Mouse (Mus musculus) induced T-regulatory cell, adult 2 months (primary cell): ENCODE data around the gene Pbx4.

Experiments
- DNase-seq: peaks from one replicate; pipeline ENCODE4 v3.0.0-alpha.2; 2012; ENCODE audit warnings: low read depth

The Pbx4 gene

DNA sequence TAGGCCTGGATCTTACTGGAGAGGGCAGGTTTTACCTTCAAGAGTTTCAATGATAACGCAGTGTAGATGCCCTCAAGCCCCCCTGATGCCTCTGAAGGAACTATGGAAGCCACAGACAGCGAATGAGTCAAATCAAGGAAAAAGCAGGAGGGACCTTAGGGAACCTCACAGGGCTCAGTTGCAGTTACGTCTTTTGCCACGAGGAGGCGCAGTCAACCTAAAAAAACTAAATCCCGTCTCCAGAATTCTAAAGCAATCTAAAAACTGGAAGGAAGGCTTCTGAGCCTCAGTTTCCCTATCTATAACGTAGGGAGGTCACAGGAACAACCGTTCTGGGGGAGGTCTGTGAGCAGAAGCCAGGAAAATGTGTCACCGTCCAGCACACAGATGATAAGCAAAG lies 41.9 kb downstream of the Pbx4 start:
- DNase-seq: peak; percentile 80

DNA sequence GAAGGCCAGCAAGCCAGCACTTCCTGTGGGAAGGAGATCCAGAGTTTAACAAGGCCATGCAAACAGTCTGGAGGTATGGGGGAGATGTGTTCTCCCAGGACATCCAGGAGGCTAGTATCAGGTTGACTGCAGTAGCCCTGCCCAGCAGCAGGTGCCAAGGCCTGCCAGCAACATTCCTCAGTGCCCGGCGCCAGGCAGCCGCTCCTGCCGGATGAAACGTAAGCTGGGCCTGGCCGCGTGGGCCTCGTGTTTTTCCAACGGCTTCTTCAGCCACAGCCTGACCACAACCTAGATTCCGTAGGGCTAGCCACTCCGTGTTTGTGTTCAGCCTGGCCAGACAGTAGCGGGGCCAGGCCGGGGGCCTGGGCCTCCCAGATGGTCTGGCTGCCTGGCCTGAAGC lies 42.4 kb downstream of the Pbx4 start:
- no peak for DNase-seq

DNA sequence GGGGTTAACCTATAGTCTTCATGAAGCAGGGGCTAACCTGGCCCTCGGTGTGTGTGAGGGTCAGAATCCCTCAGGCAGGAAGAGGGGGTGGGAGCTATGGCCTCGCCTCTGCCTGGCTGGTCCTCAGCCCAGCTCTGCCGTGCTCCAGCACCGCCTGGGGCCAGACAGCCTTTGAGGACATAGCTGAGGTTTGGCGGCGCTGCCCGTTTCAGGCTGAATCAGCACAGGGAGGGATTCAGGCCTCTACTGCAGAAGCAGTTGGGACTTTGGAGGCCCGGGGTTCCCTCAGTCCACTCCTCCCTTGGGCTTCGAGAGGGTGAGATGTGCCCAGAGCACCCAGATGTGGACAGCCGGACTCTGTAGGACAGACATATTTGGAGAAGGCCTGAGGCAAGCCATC lies 43.8 kb downstream of the Pbx4 start:
- no peak for DNase-seq

DNA sequence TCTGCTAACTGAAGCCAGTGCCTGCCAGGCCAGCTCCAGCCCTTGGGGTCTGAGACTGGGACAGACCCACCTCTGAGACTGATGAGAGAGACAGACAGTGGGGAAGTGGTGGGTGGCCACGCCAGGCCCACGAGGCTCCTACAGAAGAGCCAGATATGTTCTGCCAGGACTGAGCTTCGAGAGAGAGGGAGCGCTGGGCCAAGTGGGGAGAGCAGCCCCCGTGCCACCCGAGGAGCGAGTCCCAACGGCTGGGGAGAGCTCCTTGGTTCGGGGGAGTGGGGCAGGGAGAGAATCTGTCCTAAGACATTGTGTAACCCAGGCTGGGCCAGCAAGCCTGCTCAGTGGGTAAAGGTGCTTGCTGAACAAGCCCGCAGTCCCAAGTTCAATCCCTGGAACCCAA lies 44.7 kb downstream of the Pbx4 start:
- DNase-seq: no peak

- DNase-seq: no peak
Measured at GRCm38 (mm10) chr8:69877396-69877795, 45.1 kb downstream of the Pbx4 start.

GRCm38 (mm10) chr8:69877992-69878391 lies 45.7 kb downstream of the Pbx4 start:
- no peak for DNase-seq

GRCm38 (mm10) chr8:69879678-69880077 lies 47.4 kb downstream of the Pbx4 start:
- DNase-seq: no peak

DNA sequence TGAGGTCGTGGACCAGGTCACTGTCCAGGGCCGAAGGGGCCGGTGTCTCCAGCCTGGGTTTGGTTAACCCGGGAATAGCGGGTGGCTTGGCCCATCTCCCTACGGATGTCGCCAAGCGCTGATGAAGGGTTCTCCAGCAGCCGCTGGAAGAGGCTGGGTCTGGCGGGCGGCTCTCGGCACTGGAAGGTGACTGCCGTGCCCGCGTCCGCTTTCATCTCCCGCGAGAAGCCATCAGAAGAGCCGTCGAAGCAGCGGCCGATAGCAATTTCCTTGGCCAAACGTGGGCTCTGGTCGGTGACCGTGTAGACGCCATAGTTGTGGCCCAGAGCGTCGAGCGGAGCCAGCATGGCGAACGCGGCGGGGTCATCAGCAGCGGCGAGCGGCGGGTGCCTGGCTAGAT lies 48.5 kb downstream of the Pbx4 start:
- no peak for DNase-seq

GRCm38 (mm10) chr8:69881261-69881865 lies 49.1 kb downstream of the Pbx4 start:
- DNase-seq: no peak

DNA sequence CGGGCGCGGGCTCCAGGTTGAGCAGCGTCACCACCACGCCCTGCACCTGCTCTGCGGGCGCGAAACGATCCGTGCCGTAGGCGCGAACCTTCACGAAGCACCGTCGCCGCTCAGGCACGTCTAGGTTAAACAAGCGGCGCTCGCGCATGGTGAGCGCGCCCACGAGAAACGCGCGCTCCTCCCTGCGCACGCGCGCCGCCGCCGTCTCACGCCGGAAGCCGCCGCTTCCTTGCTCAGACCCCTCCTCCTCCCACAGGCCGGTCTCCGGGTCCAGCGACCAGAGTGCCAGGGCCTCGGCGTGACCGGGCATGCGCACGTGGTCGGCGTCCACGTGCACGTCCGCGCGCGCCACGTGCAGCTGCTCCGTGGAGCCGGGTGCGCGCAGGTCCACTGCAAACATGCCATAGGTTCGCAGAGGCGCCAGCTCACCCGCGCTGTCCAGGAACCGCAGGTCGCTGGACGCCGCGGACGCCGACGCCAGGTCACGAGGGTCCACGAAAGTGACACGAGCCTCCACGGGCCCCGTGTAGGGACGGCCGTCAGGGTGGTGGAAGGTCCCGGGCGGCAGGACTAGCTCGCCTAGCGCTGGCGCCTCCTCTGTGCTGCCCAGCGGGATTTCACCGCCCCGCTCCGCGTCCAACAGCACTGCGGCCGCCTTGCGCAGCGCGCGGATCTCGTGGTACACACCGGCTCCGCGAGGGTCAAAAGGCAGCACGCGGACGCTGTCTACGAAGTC lies 49.9 kb downstream of the Pbx4 start:
- peak; percentile 68 for DNase-seq

GRCm38 (mm10) chr8:69882833-69883600 lies 50.7 kb downstream of the Pbx4 start:
- no peak for DNase-seq

DNA sequence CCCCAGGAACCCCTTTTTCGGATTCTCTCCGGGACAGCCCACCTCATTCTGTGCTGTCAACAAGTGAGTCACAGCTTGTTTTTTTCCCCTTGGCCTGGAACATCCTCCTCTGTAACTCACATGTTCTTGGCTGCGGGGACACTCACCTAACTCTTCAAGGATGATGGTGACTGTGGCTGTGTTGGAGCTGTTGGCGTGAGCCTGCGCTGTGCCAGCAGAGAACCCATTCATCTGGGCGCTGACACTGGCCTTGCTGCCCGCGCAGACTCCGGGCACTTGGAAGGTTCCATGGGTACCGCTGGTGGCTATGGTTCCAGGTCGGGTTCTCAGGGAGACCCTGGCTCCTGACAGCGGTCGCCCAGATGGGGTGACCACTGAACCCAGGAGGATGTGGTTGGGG lies 51.9 kb downstream of the Pbx4 start:
- no peak for DNase-seq

DNA sequence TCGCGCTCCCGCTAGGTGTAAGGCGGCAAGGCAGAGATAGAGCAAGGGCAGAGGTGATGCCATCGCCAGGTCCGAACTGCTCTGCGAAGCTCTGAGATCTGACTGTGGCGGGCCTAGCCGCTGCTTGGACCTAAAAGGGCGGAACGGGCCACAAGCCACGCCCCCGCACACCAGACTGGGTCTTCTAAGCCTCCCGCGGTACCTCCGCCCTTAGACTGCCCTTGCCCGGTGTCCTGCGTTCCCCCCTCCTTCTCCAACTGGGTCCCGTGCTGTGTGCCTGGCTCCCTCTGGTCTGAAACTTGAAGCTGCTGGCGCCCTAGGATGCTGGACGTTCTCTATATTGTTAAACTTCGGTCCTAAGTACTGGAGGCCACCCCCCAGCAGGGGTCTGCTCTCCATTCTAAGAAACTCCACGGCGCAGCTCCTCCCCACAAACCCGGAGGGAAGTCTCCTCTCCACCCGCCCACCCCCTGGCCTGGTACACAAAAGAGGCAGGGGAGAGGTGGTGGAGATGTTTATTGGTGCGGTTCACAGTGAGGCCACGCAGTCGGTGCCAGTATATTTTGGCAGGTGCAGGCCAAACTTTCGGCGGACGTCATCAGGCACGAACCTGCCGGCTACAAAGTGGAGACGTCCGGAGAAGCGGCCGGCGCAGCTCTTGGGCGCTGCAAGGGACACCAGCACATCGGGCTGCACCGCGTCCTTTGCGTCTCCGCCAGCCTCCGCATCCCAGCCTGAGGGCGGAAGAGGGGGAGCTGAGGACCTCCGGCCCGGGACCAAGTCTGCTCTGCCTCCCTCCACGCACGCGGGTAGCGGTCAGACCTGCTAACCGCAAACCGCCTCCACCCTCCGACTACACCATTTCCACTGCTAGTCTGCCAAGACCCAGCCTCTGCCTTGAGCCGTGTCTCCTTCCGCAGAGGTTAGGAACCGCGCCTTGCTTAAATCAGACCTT lies 55.3 kb downstream of the Pbx4 start, which contains the start of gene Cilp2:
TSS of gene Cilp2 (minus strand) at position 399 of the 955 bp plus-strand sequence.
- DNase-seq: peak; percentile 65

DNA sequence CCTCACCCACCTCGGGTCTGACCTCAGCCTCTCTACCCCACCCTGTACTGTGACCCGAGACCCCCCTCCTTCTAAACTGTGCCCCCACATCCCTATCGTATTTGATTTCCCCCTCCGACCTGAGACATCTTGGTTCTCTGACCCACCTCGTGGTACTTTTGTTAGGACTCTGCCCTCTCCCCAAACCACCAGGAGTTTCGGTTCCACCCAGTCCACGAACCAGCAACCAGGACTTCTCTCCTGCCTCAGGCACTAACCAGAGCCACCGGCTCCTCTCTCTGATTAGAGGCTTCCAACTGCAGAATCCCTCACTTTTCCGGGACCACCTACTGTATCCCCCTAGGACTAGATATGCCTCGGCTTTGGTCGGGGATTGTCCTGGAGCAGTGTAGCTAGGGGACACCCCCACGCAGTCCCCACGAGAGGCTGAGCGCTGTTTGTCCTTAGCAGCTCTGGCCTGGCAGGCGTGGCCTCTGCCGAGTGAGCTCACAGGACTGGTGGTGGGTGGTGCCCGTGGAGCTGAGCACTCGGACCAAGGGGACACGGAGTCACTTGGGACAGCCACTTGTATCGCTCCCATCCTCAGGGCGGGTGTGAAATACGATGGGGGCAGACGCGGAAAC lies 56.1 kb downstream of the Pbx4 start:
- peak; percentile 40 for DNase-seq

DNA sequence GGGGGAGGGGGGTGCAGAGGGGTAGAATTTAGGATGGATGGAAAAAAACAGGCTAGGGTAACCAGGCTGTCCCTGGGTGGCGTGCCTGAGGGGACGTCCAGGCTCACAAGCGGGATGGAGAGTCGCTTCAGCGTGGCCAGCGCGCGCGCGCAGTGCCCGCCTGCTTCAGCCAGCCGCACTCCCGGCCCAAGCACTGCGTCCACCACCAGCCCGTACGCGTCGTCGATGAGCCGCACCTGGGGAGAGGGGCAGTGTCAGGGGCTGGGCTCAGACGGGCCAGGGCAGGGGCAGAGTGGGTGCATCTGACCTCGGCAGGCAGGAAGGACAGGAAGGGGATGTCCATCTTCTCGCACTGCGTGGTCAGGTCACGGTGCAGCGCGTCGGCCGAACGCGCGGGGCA lies 56.6 kb downstream of the Pbx4 start:
- DNase-seq: no peak

GRCm38 (mm10) chr8:69890813-69891241 lies 58.5 kb downstream of the Pbx4 start:
- peak; percentile 60 for DNase-seq

DNA sequence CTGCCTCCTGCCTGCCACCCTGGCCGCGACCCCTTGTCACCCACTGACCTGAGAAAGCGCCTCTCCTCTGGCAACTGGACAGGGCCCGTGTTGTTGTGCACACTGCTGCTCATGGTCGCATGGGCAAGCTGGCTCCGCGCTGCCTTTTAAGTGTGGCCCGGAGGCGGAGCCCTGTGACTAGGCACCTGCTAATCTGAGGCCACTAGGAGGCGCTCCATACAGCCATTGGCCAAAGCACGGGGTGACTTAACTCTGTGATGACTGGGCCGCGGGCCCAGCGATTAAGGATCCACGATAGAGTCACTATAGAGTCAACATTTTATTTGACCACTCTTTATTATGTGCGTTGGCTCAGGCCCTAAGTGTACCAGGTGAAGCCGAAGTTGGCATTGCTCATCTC lies 61.6 kb downstream of the Pbx4 start:
- DNase-seq: peak; percentile 76

- no peak for DNase-seq
Measured at GRCm38 (mm10) chr8:69894836-69895332, 62.6 kb downstream of the Pbx4 start.

GRCm38 (mm10) chr8:69895772-69896451 lies 63.6 kb downstream of the Pbx4 start:
- no peak for DNase-seq

GRCm38 (mm10) chr8:69897857-69898256 lies 65.6 kb downstream of the Pbx4 start:
- DNase-seq: no peak

- no peak for DNase-seq
Measured at GRCm38 (mm10) chr8:69899876-69900275, 67.6 kb downstream of the Pbx4 start.
